14 mouse cellular contexts compared by ENCODE assay signal in the genomic region with DNA sequence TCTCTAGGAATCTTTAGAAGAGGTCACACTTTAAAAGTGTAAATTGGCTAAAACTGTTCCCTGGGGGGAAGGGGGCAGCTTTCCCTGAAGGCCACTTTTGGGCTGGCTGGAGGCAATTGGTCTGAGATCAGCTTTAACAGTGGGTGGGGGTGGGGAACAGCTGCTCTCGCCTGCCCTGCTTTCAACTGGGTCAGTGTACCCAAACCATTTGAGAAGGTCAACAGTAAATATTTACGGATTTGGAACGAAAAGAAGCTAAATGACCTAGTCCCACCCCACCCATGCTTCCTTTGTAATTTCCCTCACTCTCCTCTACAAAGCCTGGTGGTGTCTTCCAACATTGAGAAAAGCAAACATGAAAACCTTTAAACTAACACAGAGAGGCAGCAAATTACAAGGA.
DNase-seq lines count a peak whose midpoint lies in the region; ATAC-seq and TF ChIP-seq lines count a peak whose summit lies in the region.
"Had no signal": no experiment of that assay in that cellular context is flagged by ENCODE, and none has a peak within 500 bp of the region (broad histone marks: within the 10 kb centered on the region; RNA-seq: fewer than 3 reads in every experiment).

No protein-coding gene starts in this region.

- no peaks in the 10 kb centered on the region for H3K27me3 ChIP-seq in forebrain, embryonic 12.5 days
- H3K27me3 ChIP-seq in forebrain, embryonic 11.5 days (ENCODE audit: control insufficient read depth, insufficient read depth, low read length) = no peaks in the 10 kb centered on the region
- no peaks in the 10 kb centered on the region for H3K27me3 ChIP-seq in lung, postnatal 0 days (replicated peaks; ENCODE audit: insufficient read depth, low read length)
- H3K27me3 ChIP-seq in hindbrain, embryonic 14.5 days (ENCODE audit: control insufficient read depth, insufficient read depth, low read length) = no peaks in the 10 kb centered on the region
- no peaks in the 10 kb centered on the region for H3K27me3 ChIP-seq in stomach, embryonic 15.5 days (replicated peaks)

- 0 out of 2 replicates have a peak, but pooled peaks have one; percentile 20 for TF ChIP-seq EP300 in lung, postnatal 0 days (IDR thresholded peaks at IDR 0.05)

- peak; percentile 19; the same call in 1 of the 2 replicates for TF ChIP-seq CTCF in lung, postnatal 0 days (IDR thresholded peaks at IDR 0.05)

- no peak for DNase-seq in forebrain, embryonic 11.5 days (ENCODE audit: low spot score)
- peak; percentile 51 for DNase-seq in lung, postnatal 0 days (ENCODE audit: low spot score)
- DNase-seq in lung, postnatal 25 days (ENCODE audit: low spot score) = no peak
- DNase-seq in hindbrain, embryonic 14.5 days (ENCODE audit: low spot score) = no peak
- no peak for DNase-seq in urinary bladder, postnatal 36 days (ENCODE audit: low spot score in 2 of 2)
- DNase-seq in thymus, postnatal 4 days = no peak
- DNase-seq: adrenal gland, postnatal 14 days; cerebellum, adult 18-20 months; heart, postnatal 4 days; kidney, postnatal 25 days; thymus, postnatal 25 days had no signal

- no peak overlapping the region for H3K4me3 ChIP-seq in forebrain, embryonic 12.5 days (replicated peaks)
- H3K4me3 ChIP-seq in forebrain, embryonic 11.5 days (ENCODE audit: low read depth, low read length) = no peak overlapping the region
- H3K4me3 ChIP-seq in lung, postnatal 0 days (ENCODE audit: low read depth, low read length) = no peak overlapping the region
- no peak overlapping the region for H3K4me3 ChIP-seq in hindbrain, embryonic 14.5 days (replicated peaks; ENCODE audit: low read length)
- H3K4me3 ChIP-seq in stomach, embryonic 15.5 days (replicated peaks) = no peak overlapping the region
- H3K4me3 ChIP-seq: erythroblast, embryonic 14.5 days had no signal

- WGBS in forebrain, embryonic 12.5 days = 8% methylated on average over 3 of the region's 3 CpGs
- WGBS in forebrain, embryonic 11.5 days = 10% methylated on average over 3 of the region's 3 CpGs
- WGBS in lung, postnatal 0 days = 19% methylated on average over 3 of the region's 3 CpGs
- 10% methylated on average over 3 of the region's 3 CpGs for WGBS in hindbrain, embryonic 14.5 days
- WGBS in stomach, embryonic 15.5 days = 24% methylated on average over 3 of the region's 3 CpGs

- H3K36me3 ChIP-seq in forebrain, embryonic 12.5 days (replicated peaks) = peaks cover 5% of the 10 kb centered on the region; the same call in 1 of the 2 replicates
- no peaks in the 10 kb centered on the region for H3K36me3 ChIP-seq in forebrain, embryonic 11.5 days (ENCODE audit: control insufficient read depth, insufficient read depth, low read length)
- H3K36me3 ChIP-seq in lung, postnatal 0 days (ENCODE audit: insufficient read depth, low read length) = no peaks in the 10 kb centered on the region
- H3K36me3 ChIP-seq in hindbrain, embryonic 14.5 days (replicated peaks; ENCODE audit: control insufficient read depth, insufficient read depth) = no peaks in the 10 kb centered on the region
- H3K36me3 ChIP-seq in stomach, embryonic 15.5 days = no peaks in the 10 kb centered on the region

- peaks cover 79% of the 10 kb centered on the region for H3K4me1 ChIP-seq in forebrain, embryonic 12.5 days
- H3K4me1 ChIP-seq in forebrain, embryonic 11.5 days (replicated peaks; ENCODE audit: control insufficient read depth, insufficient read depth, low read length) = peaks cover 19% of the 10 kb centered on the region
- H3K4me1 ChIP-seq in lung, postnatal 0 days (ENCODE audit: insufficient read depth, low read depth, low read length) = peaks cover 20% of the 10 kb centered on the region
- peaks cover 56% of the 10 kb centered on the region for H3K4me1 ChIP-seq in hindbrain, embryonic 14.5 days (replicated peaks; ENCODE audit: control insufficient read depth, insufficient read depth, low read length)
- peaks cover 12% of the 10 kb centered on the region; the same call in 1 of the 2 replicates for H3K4me1 ChIP-seq in stomach, embryonic 15.5 days

- H3K9ac ChIP-seq in forebrain, embryonic 12.5 days = no peak overlapping the region
- H3K9ac ChIP-seq in forebrain, embryonic 11.5 days (ENCODE audit: low read length) = no peak overlapping the region
- H3K9ac ChIP-seq in lung, postnatal 0 days (replicated peaks; ENCODE audit: low read depth) = no peak overlapping the region
- H3K9ac ChIP-seq in hindbrain, embryonic 14.5 days = no peak overlapping the region
- H3K9ac ChIP-seq in stomach, embryonic 15.5 days = no peak overlapping the region

- H3K9me3 ChIP-seq in forebrain, embryonic 12.5 days = no peaks in the 10 kb centered on the region
- no peaks in the 10 kb centered on the region for H3K9me3 ChIP-seq in forebrain, embryonic 11.5 days (ENCODE audit: control insufficient read depth, low read length)
- no peaks in the 10 kb centered on the region for H3K9me3 ChIP-seq in lung, postnatal 0 days (ENCODE audit: low read length)
- no peaks in the 10 kb centered on the region for H3K9me3 ChIP-seq in hindbrain, embryonic 14.5 days (ENCODE audit: control insufficient read depth, low read length)
- H3K9me3 ChIP-seq in stomach, embryonic 15.5 days = no peaks in the 10 kb centered on the region

- no peak overlapping the region for H3K4me2 ChIP-seq in forebrain, embryonic 12.5 days
- H3K4me2 ChIP-seq in forebrain, embryonic 11.5 days (ENCODE audit: low read depth, low read length, severe bottlenecking) = no peak overlapping the region
- H3K4me2 ChIP-seq in lung, postnatal 0 days (replicated peaks; ENCODE audit: low read depth, low read length) = no peak overlapping the region
- H3K4me2 ChIP-seq in hindbrain, embryonic 14.5 days (replicated peaks) = no peak overlapping the region
- no peak overlapping the region for H3K4me2 ChIP-seq in stomach, embryonic 15.5 days

- peak overlapping the region; percentile 56; the same call in 1 of the 2 replicates for H3K27ac ChIP-seq in forebrain, embryonic 12.5 days
- no peak overlapping the region for H3K27ac ChIP-seq in forebrain, embryonic 11.5 days (ENCODE audit: low read depth, low read length)
- peak overlapping the region; percentile 40 for H3K27ac ChIP-seq in lung, postnatal 0 days (ENCODE audit: low read length)
- H3K27ac ChIP-seq in hindbrain, embryonic 14.5 days = peak overlapping the region; percentile 94
- peak overlapping the region; percentile 26; the same call in 1 of the 2 replicates for H3K27ac ChIP-seq in stomach, embryonic 15.5 days

- no peak for ATAC-seq in forebrain, embryonic 12.5 days (ENCODE audit: low FRiP score)
- no peak for ATAC-seq in forebrain, embryonic 11.5 days (replicated peaks; ENCODE audit: low FRiP score)
- peak; percentile 16 for ATAC-seq in lung, postnatal 0 days
- ATAC-seq in hindbrain, embryonic 14.5 days (ENCODE audit: low FRiP score) = no peak
- ATAC-seq in stomach, embryonic 15.5 days (ENCODE audit: insufficient read depth, low FRiP score, low read depth) = no peak
